Mouse (Mus musculus) megakaryocyte, embryonic 14.5 days (primary cell): ENCODE data around the gene E2f3. TPM values are rescaled to one million over a fixed set of nuclear protein-coding genes. Genes with fewer than 3 reads are reported as not detected.

Experiments
- H3K27me3 ChIP-seq: replicated peaks from 2 replicates; pipeline ENCODE3; 2012; ENCODE audit warnings: inconsistent platforms
- H3K36me3 ChIP-seq: replicated peaks from 2 replicates; pipeline ENCODE3; 2012; ENCODE audit warnings: low read length, inconsistent platforms, mixed read lengths
- H3K4me1 ChIP-seq: 2 replicates; pipeline ENCODE4 v1.6.1; 2012; ENCODE audit warnings: inconsistent platforms
- H3K4me3 ChIP-seq: replicated peaks from 2 replicates; pipeline ENCODE3; 2012; ENCODE audit warnings: moderate library complexity, mild to moderate bottlenecking, inconsistent platforms
- H3K9me3 ChIP-seq: 2 replicates; pipeline ENCODE4 v1.6.1; 2012; ENCODE audit warnings: inconsistent platforms
- FLI1 ChIP-seq: IDR thresholded peaks from 2 replicates; pipeline ENCODE4 v1.6.1; 2012; ENCODE audit warnings: low read length, inconsistent platforms, mixed read lengths
- GATA1 ChIP-seq: IDR thresholded peaks from 3 replicates; pipeline ENCODE4 v1.6.1; 2012; ENCODE audit warnings: mixed read lengths, low read length, inconsistent platforms, borderline replicate concordance
- polyA plus RNA-seq: library from polyadenylated mRNA; stranded (reverse); fragments of >175 nt; gene quantifications from 2 replicates; pipeline ENCODE4 v1.2.3, GENCODE M21; 2012; ENCODE audit warnings: low replicate concordance; ENCODE audit not compliant: insufficient read depth

The E2f3 gene
- 4.0 and 5.2 TPM in 2 replicates for polyA plus RNA-seq

- no peak for TF ChIP-seq GATA1
- peak; percentile 92; the same call in 1 of the 2 replicates for TF ChIP-seq FLI1
- peaks cover 7% of the 10 kb centered on the region for H3K27me3 ChIP-seq
- H3K4me1 ChIP-seq: peaks cover 43% of the 10 kb centered on the region
- H3K4me3 ChIP-seq: peak within 1 kb of the TSS; percentile 95
- no peaks in the 10 kb centered on the region for H3K36me3 ChIP-seq
- H3K9me3 ChIP-seq: no peaks in the 10 kb centered on the region
Observed at GRCm38 (mm10) chr13:29985855-29986755, at the start of gene E2f3. E2f3 (minus strand) TSS chr13:29986063.

GRCm38 (mm10) chr13:30034540-30034939, 48.7 kb upstream of the E2f3 start:
- H3K4me1 ChIP-seq: no peaks in the 10 kb centered on the region
- no peak overlapping the region for H3K4me3 ChIP-seq
- H3K36me3 ChIP-seq: no peaks in the 10 kb centered on the region
- peaks cover 3% of the 10 kb centered on the region for H3K27me3 ChIP-seq
- H3K9me3 ChIP-seq: peaks cover 12% of the 10 kb centered on the region; the same call in 1 of the 2 replicates
- TF ChIP-seq FLI1 (no peak), GATA1 (no peak)

- Histone ChIP-seq H3K9me3 (peaks cover 17% of the 10 kb centered on the region), H3K27me3 (peaks cover 6% of the 10 kb centered on the region), H3K36me3 (no peaks in the 10 kb centered on the region), H3K4me1 (no peaks in the 10 kb centered on the region), H3K4me3 (no peak overlapping the region)
- no peak for TF ChIP-seq FLI1
- TF ChIP-seq GATA1: no peak
Observed at GRCm38 (mm10) chr13:30031684-30032335, 45.9 kb upstream of the E2f3 start.

GRCm38 (mm10) chr13:30027841-30028240, 42.0 kb upstream of the E2f3 start:
- no peaks in the 10 kb centered on the region for H3K4me1 ChIP-seq
- H3K4me3 ChIP-seq: no peak overlapping the region
- peaks cover 9% of the 10 kb centered on the region for H3K27me3 ChIP-seq
- no peaks in the 10 kb centered on the region for H3K36me3 ChIP-seq
- no peak for TF ChIP-seq GATA1
- no peak for TF ChIP-seq FLI1
- H3K9me3 ChIP-seq: peaks cover 21% of the 10 kb centered on the region

- H3K4me3 ChIP-seq: no peak overlapping the region
- H3K4me1 ChIP-seq: no peaks in the 10 kb centered on the region
- peaks cover 25% of the 10 kb centered on the region for H3K9me3 ChIP-seq
- H3K27me3 ChIP-seq: peaks cover 10% of the 10 kb centered on the region
- TF ChIP-seq GATA1: no peak
- TF ChIP-seq FLI1: no peak
- H3K36me3 ChIP-seq: no peaks in the 10 kb centered on the region
Observed at GRCm38 (mm10) chr13:30022487-30022886, 36.6 kb upstream of the E2f3 start.

- no peaks in the 10 kb centered on the region for H3K36me3 ChIP-seq
- no peak overlapping the region for H3K4me3 ChIP-seq
- peaks cover 9% of the 10 kb centered on the region for H3K9me3 ChIP-seq
- TF ChIP-seq FLI1 (no peak), GATA1 (no peak)
- no peaks in the 10 kb centered on the region for H3K4me1 ChIP-seq
- peaks cover 5% of the 10 kb centered on the region for H3K27me3 ChIP-seq
Observed at GRCm38 (mm10) chr13:30018573-30018972, 32.7 kb upstream of the E2f3 start.

- H3K27me3 ChIP-seq: peaks cover 9% of the 10 kb centered on the region
- H3K4me1 ChIP-seq: no peaks in the 10 kb centered on the region
- H3K36me3 ChIP-seq: no peaks in the 10 kb centered on the region
- H3K9me3 ChIP-seq: 0 out of 2 replicates have a peak, but pooled peaks cover 2% of the 10 kb centered on the region
- no peak overlapping the region for H3K4me3 ChIP-seq
- TF ChIP-seq GATA1: no peak
- TF ChIP-seq FLI1: no peak
Observed at GRCm38 (mm10) chr13:30017611-30018010, 31.7 kb upstream of the E2f3 start.

GRCm38 (mm10) chr13:30014576-30014975, 28.7 kb upstream of the E2f3 start:
- no peaks in the 10 kb centered on the region for H3K4me1 ChIP-seq
- TF ChIP-seq GATA1 (no peak), FLI1 (no peak)
- H3K27me3 ChIP-seq: peaks cover 19% of the 10 kb centered on the region
- H3K4me3 ChIP-seq: no peak overlapping the region
- H3K9me3 ChIP-seq: peaks cover 3% of the 10 kb centered on the region; the same call in 1 of the 2 replicates
- H3K36me3 ChIP-seq: no peaks in the 10 kb centered on the region

- no peak for TF ChIP-seq GATA1
- TF ChIP-seq FLI1: no peak
Observed at GRCm38 (mm10) chr13:30012226-30012625, 26.4 kb upstream of the E2f3 start.

GRCm38 (mm10) chr13:30008738-30009137, 22.9 kb upstream of the E2f3 start:
- no peak for TF ChIP-seq FLI1
- TF ChIP-seq GATA1: no peak
- H3K36me3 ChIP-seq: no peaks in the 10 kb centered on the region
- H3K27me3 ChIP-seq: peaks cover 26% of the 10 kb centered on the region
- H3K4me1 ChIP-seq: peaks cover 12% of the 10 kb centered on the region
- H3K9me3 ChIP-seq: peaks cover 3% of the 10 kb centered on the region; the same call in 1 of the 2 replicates
- H3K4me3 ChIP-seq: no peak overlapping the region

More at GRCm38 (mm10) chr13:30012226-30012625, 26.4 kb upstream of the E2f3 start:
- no peaks in the 10 kb centered on the region for H3K36me3 ChIP-seq
- H3K4me3 ChIP-seq: no peak overlapping the region
- peaks cover 23% of the 10 kb centered on the region for H3K27me3 ChIP-seq
- peaks cover 3% of the 10 kb centered on the region; the same call in 1 of the 2 replicates for H3K9me3 ChIP-seq
- H3K4me1 ChIP-seq: no peaks in the 10 kb centered on the region
